Mouse (Mus musculus): ENCODE data around the gene Rasgrp3. TPM values are rescaled to one million over a fixed set of nuclear protein-coding genes. Genes with fewer than 3 reads are reported as not detected.

Gene Rasgrp3
- polyA plus RNA-seq, 1 experiment, result 0.46 TPM

DNA sequence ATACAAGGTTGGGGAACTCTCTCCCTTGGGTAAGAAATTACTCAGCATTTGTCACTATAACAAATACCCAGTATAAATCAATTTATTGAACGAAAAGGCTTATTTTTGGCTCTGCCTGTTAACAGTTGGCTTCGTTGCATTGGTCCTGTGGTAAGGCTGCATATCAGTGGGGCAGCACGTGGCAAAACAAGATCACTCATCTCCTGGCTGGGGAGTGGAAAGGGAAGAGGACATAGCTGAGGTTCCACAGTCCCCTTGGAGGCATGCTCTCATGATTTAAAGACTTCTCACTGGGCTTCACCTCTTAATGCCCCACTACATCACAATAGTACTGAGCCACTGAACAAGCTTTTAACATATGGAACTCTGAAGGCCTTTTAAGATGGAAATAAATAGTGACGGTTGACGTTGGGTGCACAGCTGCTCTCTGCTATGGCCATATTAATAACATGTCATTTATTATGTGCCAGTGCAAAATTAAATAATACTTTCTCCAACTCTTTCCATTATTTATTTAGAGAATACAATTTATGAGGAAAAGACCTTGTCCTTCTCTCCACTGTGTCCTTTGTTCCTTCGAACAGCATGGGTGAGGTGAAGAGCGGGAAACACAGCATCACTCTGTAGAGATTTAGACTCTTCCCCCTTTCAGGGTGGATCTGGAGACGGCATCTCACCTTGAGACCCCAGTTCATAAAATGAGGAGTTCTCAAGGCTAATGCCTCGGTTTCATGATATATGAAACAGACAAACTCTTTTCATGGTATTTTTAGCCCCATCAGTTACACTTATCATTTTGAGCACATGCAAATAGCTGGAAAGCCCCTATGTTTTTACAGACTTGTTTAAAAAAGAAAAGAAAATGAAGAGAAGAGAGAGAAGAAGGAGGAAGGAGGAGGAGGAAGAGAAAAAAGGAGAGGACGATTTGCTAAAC, 71.3 kb downstream of the Rasgrp3 start:
- Histone ChIP-seq H3K4me2 (ENCODE audit: low read depth) (no peak overlapping the region), H3K27me3 (ENCODE audit: control insufficient read depth, insufficient read depth, insufficient read length) (no peaks in the 10 kb centered on the region), H3K36me3 (ENCODE audit: control insufficient read depth, insufficient read depth) (no peaks in the 10 kb centered on the region), H3K79me2 (ENCODE audit: control insufficient read depth, insufficient read depth) (no peaks in the 10 kb centered on the region), H3K4me3 (no peak overlapping the region), H3ac (ENCODE audit: control insufficient read depth, insufficient read length) (no peak overlapping the region)
- TF ChIP-seq TCF3 (IDR thresholded peaks at IDR 0.05; ENCODE audit: insufficient read length, low read depth) (no peak), USF1 (IDR thresholded peaks at IDR 0.05; ENCODE audit: low read depth) (peak; percentile 12)

DNA sequence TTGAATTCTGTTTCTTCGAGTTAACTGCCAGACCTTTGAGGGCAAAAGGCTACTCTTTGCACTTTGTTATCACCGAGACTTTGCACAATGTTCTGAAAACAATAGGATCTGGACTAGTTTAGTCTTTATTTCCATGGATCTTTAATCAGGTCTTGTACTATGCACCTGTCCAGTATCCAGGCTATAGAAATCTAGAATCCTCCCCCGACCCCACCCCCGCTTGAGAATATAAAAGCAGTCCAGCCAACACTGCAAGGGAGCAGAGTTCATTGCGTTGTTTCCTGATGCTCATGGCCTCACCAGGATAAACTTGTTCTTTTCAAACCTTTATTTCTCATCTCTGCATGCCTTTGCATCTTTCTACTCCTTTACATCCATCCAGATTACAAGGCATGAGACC, 73.6 kb downstream of the Rasgrp3 start:
- no peak overlapping the region for H3K4me2 ChIP-seq (ENCODE audit: low read depth)
- no peak overlapping the region for H3ac ChIP-seq (ENCODE audit: control insufficient read depth, insufficient read length)
- no peaks in the 10 kb centered on the region for H3K36me3 ChIP-seq (ENCODE audit: control insufficient read depth, insufficient read depth)
- no peaks in the 10 kb centered on the region for H3K79me2 ChIP-seq (ENCODE audit: control insufficient read depth, insufficient read depth)
- H3K27me3 ChIP-seq (ENCODE audit: control insufficient read depth, insufficient read depth, insufficient read length), result no peaks in the 10 kb centered on the region
- H3K4me3 ChIP-seq, result no peak overlapping the region
- TF ChIP-seq MYOG (IDR thresholded peaks at IDR 0.05; ENCODE audit: control insufficient read depth in 1 of 3, insufficient read depth in 1 of 3, insufficient read length in 2 of 3, low read depth in 2 of 3) (no peak), USF1 (IDR thresholded peaks at IDR 0.05; ENCODE audit: low read depth) (no peak), SRF (IDR thresholded peaks at IDR 0.05; ENCODE audit: control insufficient read depth, insufficient read length, low read depth) (no peak), MYOD1 (IDR thresholded peaks at IDR 0.05; ENCODE audit: control insufficient read depth in 1 of 3, insufficient read length in 2 of 3, low read depth in 2 of 3) (no peak), CEBPB (IDR thresholded peaks at IDR 0.05; ENCODE audit: insufficient read depth, poor library complexity, severe bottlenecking) (no peak), TCF12 (IDR thresholded peaks at IDR 0.05; ENCODE audit: insufficient read depth, poor library complexity, severe bottlenecking) (no peak)

DNA sequence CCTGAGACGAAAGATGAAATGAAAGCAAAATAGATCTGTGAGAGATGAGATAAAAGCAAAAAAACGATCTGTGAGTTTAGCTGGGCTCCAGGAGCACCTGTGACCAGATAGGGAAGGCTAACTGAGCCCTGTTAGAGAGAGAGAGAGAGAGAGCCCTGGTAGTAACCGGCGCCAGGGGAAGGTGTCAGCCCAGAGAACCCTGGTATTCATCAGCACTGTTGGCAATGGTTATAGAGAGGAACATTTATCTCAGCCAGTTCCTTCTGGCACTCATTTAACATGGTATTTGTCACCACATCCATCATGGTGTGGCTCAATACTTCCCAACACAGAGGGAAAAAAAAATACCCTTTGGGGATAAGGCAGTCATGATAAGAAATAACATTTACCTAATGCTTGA, 80.9 kb downstream of the Rasgrp3 start:
- TF ChIP-seq REST (IDR thresholded peaks at IDR 0.05; ENCODE audit: insufficient read depth, insufficient read length) (no peak), MAX (IDR thresholded peaks at IDR 0.05; ENCODE audit: low read depth) (no peak), TCF12 (IDR thresholded peaks at IDR 0.05; ENCODE audit: insufficient read depth, poor library complexity, severe bottlenecking) (no peak), POLR2AphosphoS2 (IDR thresholded peaks at IDR 0.05; ENCODE audit: insufficient read length, low read depth) (no peak), USF1 (IDR thresholded peaks at IDR 0.05; ENCODE audit: low read depth) (no peak), CEBPB (IDR thresholded peaks at IDR 0.05; ENCODE audit: insufficient read depth, poor library complexity, severe bottlenecking) (no peak), POLR2A (IDR thresholded peaks at IDR 0.05; ENCODE audit: insufficient read length, low read depth) (no peak), MYOG (IDR thresholded peaks at IDR 0.05; ENCODE audit: control insufficient read depth in 1 of 3, insufficient read depth in 1 of 3, insufficient read length in 2 of 3, low read depth in 2 of 3) (no peak), E2F4 (IDR thresholded peaks at IDR 0.05; ENCODE audit: insufficient read depth) (no peak), SRF (IDR thresholded peaks at IDR 0.05; ENCODE audit: control insufficient read depth, insufficient read length, low read depth) (no peak), MYOD1 (IDR thresholded peaks at IDR 0.05; ENCODE audit: control insufficient read depth in 1 of 3, insufficient read length in 2 of 3, low read depth in 2 of 3) (no peak), TCF3 (IDR thresholded peaks at IDR 0.05; ENCODE audit: insufficient read length, low read depth) (no peak)
- Histone ChIP-seq H3K36me3 (ENCODE audit: control insufficient read depth, insufficient read depth) (no peaks in the 10 kb centered on the region), H3K27me3 (ENCODE audit: control insufficient read depth, insufficient read depth, insufficient read length) (no peaks in the 10 kb centered on the region), H3ac (ENCODE audit: control insufficient read depth, insufficient read length) (no peak overlapping the region), H3K4me3 (no peak overlapping the region), H3K79me2 (ENCODE audit: control insufficient read depth, insufficient read depth) (no peaks in the 10 kb centered on the region), H3K4me2 (ENCODE audit: low read depth) (no peak overlapping the region)

DNA sequence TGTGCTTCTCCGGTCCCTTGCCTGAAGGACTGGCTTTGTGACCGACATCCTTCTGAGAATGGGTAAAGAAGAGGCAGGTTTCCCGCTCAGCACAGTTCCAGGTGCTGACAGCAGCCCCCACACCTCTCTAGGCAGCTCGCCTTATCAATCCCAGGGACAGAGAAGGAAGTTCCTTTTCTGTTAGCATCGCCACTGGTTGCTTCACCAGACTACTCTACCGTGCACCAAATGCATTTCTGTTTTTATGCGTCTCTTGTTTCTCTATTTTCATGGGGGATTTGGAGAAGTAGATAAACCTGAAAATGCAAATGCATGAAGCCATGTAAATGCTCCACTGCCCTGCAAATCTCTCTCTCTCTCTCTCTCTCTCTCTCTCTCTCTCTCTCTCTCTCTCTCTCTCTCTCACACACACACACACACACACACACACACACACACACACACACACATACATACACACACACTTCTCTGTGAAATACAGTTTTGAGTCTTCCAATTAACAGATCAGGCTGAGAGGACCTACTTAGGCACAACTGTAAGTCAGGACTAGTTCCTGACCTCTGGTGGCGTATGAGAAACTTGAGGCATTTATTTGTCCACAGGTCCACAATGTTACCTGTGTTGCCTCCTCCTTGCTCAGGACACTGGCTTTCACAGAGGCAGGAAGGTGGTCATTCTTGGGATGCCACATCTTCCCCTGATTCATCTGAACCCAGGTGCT, 82.6 kb downstream of the Rasgrp3 start:
- no peak overlapping the region for H3K4me2 ChIP-seq (ENCODE audit: low read depth)
- H3K79me2 ChIP-seq (ENCODE audit: control insufficient read depth, insufficient read depth), result no peaks in the 10 kb centered on the region
- H3K36me3 ChIP-seq (ENCODE audit: control insufficient read depth, insufficient read depth), result no peaks in the 10 kb centered on the region
- no peak overlapping the region for H3ac ChIP-seq (ENCODE audit: control insufficient read depth, insufficient read length)
- no peaks in the 10 kb centered on the region for H3K27me3 ChIP-seq (ENCODE audit: control insufficient read depth, insufficient read depth, insufficient read length)
- H3K4me3 ChIP-seq, result no peak overlapping the region
- TF ChIP-seq USF1 (IDR thresholded peaks at IDR 0.05; ENCODE audit: low read depth), result no peak
- no peak for TF ChIP-seq CEBPB (IDR thresholded peaks at IDR 0.05; ENCODE audit: insufficient read depth, poor library complexity, severe bottlenecking)
- TF ChIP-seq MAX (IDR thresholded peaks at IDR 0.05; ENCODE audit: low read depth), result no peak
- TF ChIP-seq E2F4 (IDR thresholded peaks at IDR 0.05; ENCODE audit: insufficient read depth), result no peak
- no peak for TF ChIP-seq TCF3 (IDR thresholded peaks at IDR 0.05; ENCODE audit: insufficient read length, low read depth)
- no peak for TF ChIP-seq MYOG (IDR thresholded peaks at IDR 0.05; ENCODE audit: control insufficient read depth in 1 of 3, insufficient read depth in 1 of 3, insufficient read length in 2 of 3, low read depth in 2 of 3)
- TF ChIP-seq POLR2AphosphoS2 (IDR thresholded peaks at IDR 0.05; ENCODE audit: insufficient read length, low read depth), result no peak
- TF ChIP-seq SRF (IDR thresholded peaks at IDR 0.05; ENCODE audit: control insufficient read depth, insufficient read length, low read depth), result no peak
- no peak for TF ChIP-seq MYOD1 (IDR thresholded peaks at IDR 0.05; ENCODE audit: control insufficient read depth in 1 of 3, insufficient read length in 2 of 3, low read depth in 2 of 3)
- TF ChIP-seq POLR2A (IDR thresholded peaks at IDR 0.05; ENCODE audit: insufficient read length, low read depth), result no peak
- no peak for TF ChIP-seq REST (IDR thresholded peaks at IDR 0.05; ENCODE audit: insufficient read depth, insufficient read length)
- TF ChIP-seq TCF12 (IDR thresholded peaks at IDR 0.05; ENCODE audit: insufficient read depth, poor library complexity, severe bottlenecking), result no peak
